Mouse (Mus musculus): ENCODE measurements around the gene Nosip. TPM values are rescaled to one million over a fixed set of nuclear protein-coding genes. Genes with fewer than 3 reads are reported as not detected.

The Nosip gene
- total and polyA plus RNA-seq, 2 experiments: 22.8 to 35.8 TPM

DNA sequence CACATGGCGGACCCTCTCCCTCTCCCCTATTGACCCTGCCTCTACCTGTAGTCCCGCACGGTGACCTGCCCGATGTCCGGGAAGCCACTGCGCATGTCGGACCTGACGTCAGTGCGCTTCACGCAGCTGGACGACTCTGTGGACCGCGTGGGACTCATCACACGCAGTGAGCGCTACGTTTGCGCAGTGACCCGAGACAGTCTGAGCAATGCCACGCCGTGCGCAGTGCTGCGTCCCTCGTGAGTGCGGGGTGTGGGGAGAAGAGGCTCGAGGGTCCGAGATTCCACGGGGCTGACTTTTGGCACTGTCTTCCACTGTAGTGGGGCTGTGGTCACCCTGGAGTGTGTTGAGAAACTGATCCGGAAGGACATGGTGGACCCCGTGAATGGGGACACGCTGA lies 14.3 kb downstream of the Nosip start:
- H3K4me1 ChIP-seq (ENCODE audit: control insufficient read depth, insufficient read depth, low read length): peaks cover 16% of the 10 kb centered on the region
- TF ChIP-seq CTCF (IDR thresholded peaks at IDR 0.05; ENCODE audit: low read depth, low read length): no peak
- TF ChIP-seq POLR2A (IDR thresholded peaks at IDR 0.05; ENCODE audit: extremely low read depth, insufficient read depth, low read length): no peak
- H3K27me3 ChIP-seq (ENCODE audit: control insufficient read depth, insufficient read depth, low read length): no peaks in the 10 kb centered on the region
- no peak overlapping the region for H3K9ac ChIP-seq (ENCODE audit: low read depth, low read length)
- H3K27ac ChIP-seq (replicated peaks; ENCODE audit: insufficient read depth, low read depth, low read length): no peak overlapping the region
- H3K79me2 ChIP-seq (ENCODE audit: control insufficient read depth, insufficient read depth, low read length): peaks cover 10% of the 10 kb centered on the region; the same call in 1 of the 2 replicates
- H3K4me3 ChIP-seq (ENCODE audit: insufficient read depth, low read depth, low read length): no peak overlapping the region; the same call in 1 of the 2 replicates
- WGBS: 94% methylated on average over 30 of the region's 30 CpGs
- DNase-seq (ENCODE audit: extremely low read depth, low read depth, low spot score): no peak
- H3K36me3 ChIP-seq (ENCODE audit: control insufficient read depth, insufficient read depth, low read length): no peaks in the 10 kb centered on the region

DNA sequence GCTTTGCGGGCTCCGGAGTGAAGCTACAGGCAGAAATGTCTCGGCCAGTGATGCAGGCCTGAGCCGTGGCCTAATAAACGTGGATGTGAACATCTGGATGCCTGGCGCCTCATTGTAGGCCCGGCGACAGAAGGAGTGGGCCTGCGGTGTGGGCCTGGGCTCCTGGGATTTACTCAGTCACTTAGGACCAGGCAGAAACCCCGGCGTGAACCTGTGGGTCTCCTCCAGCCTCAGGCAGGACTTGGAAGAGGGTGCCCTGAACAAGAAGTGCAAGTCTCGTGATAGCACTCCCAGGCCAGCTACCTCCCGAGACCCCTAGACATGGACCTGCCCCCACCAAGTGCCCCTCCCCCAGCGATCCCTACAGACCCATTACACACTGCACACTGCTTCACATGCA lies 15.1 kb downstream of the Nosip start:
- Histone ChIP-seq H3K27me3 (ENCODE audit: control insufficient read depth, insufficient read depth, low read length) (no peaks in the 10 kb centered on the region), H3K4me1 (ENCODE audit: control insufficient read depth, insufficient read depth, low read length) (peaks cover 14% of the 10 kb centered on the region), H3K36me3 (ENCODE audit: control insufficient read depth, insufficient read depth, low read length) (no peaks in the 10 kb centered on the region), H3K9ac (ENCODE audit: low read depth, low read length) (no peak overlapping the region), H3K4me3 (ENCODE audit: insufficient read depth, low read depth, low read length) (no peak overlapping the region), H3K79me2 (ENCODE audit: control insufficient read depth, insufficient read depth, low read length) (peaks cover 10% of the 10 kb centered on the region; the same call in 1 of the 2 replicates), H3K27ac (replicated peaks; ENCODE audit: insufficient read depth, low read depth, low read length) (no peak overlapping the region)
- DNase-seq (ENCODE audit: extremely low read depth, low read depth, low spot score): no peak
- TF ChIP-seq POLR2A (IDR thresholded peaks at IDR 0.05; ENCODE audit: extremely low read depth, insufficient read depth, low read length) (no peak), CTCF (IDR thresholded peaks at IDR 0.05; ENCODE audit: low read depth, low read length) (no peak)
- WGBS: 91% methylated on average over 14 of the region's 14 CpGs

DNA sequence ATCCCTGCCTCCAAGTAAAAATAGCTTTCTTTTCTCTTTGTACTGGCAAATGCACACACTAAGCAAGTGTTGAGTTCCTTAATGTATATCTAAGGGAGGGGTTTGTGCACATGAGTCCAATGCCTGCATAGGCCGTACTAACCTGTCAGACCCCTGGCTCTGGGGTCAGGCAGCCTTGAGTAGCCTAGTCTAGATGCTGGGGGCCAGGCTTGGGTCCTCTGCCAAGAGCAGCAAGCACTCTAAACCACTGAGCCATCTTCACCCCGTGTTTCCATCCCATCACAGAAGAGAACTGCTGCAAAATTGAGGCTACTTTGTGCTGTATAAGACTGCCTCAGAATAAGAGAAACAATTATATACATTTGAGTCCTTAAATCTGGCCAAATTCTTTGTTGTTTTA lies 15.6 kb downstream of the Nosip start:
- Histone ChIP-seq H3K4me3 (ENCODE audit: insufficient read depth, low read depth, low read length) (no peak overlapping the region), H3K79me2 (ENCODE audit: control insufficient read depth, insufficient read depth, low read length) (peaks cover 10% of the 10 kb centered on the region; the same call in 1 of the 2 replicates), H3K4me1 (ENCODE audit: control insufficient read depth, insufficient read depth, low read length) (peaks cover 12% of the 10 kb centered on the region), H3K27me3 (ENCODE audit: control insufficient read depth, insufficient read depth, low read length) (no peaks in the 10 kb centered on the region), H3K36me3 (ENCODE audit: control insufficient read depth, insufficient read depth, low read length) (no peaks in the 10 kb centered on the region), H3K27ac (replicated peaks; ENCODE audit: insufficient read depth, low read depth, low read length) (no peak overlapping the region), H3K9ac (ENCODE audit: low read depth, low read length) (no peak overlapping the region)
- TF ChIP-seq CTCF (IDR thresholded peaks at IDR 0.05; ENCODE audit: low read depth, low read length): no peak
- no peak for TF ChIP-seq POLR2A (IDR thresholded peaks at IDR 0.05; ENCODE audit: extremely low read depth, insufficient read depth, low read length)
- no peak for DNase-seq (ENCODE audit: extremely low read depth, low read depth, low spot score)
- 90% methylated on average over 2 of the region's 2 CpGs for WGBS

DNA sequence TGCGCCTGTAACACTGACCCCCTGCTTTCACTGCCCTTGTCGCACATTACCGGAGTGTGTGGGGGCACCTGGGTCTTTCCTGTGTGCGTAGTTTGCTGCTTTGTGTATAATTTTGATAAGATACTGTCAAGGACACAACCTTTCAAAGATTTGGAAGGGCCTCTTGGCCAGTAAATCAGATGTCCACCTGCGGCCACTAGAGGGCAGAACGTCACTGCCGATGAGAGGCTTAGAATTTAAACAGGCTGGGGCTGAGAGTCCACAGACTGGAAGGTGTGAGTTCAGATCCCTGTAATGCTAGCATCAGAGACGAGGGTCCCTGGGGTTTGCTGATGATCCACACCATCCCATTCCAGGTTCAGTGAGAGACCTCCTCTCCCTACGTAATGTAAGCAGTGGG lies 16.3 kb downstream of the Nosip start:
- 23% methylated on average over 9 of the region's 9 CpGs for WGBS
- Histone ChIP-seq H3K9ac (ENCODE audit: low read depth, low read length) (no peak overlapping the region), H3K27ac (replicated peaks; ENCODE audit: insufficient read depth, low read depth, low read length) (no peak overlapping the region), H3K4me3 (ENCODE audit: insufficient read depth, low read depth, low read length) (no peak overlapping the region), H3K36me3 (ENCODE audit: control insufficient read depth, insufficient read depth, low read length) (no peaks in the 10 kb centered on the region), H3K79me2 (ENCODE audit: control insufficient read depth, insufficient read depth, low read length) (0 out of 2 replicates have a peak, but pooled peaks cover 5% of the 10 kb centered on the region), H3K4me1 (ENCODE audit: control insufficient read depth, insufficient read depth, low read length) (peaks cover 7% of the 10 kb centered on the region; the same call in 1 of the 2 replicates), H3K27me3 (ENCODE audit: control insufficient read depth, insufficient read depth, low read length) (no peaks in the 10 kb centered on the region)
- TF ChIP-seq POLR2A (IDR thresholded peaks at IDR 0.05; ENCODE audit: extremely low read depth, insufficient read depth, low read length) (no peak), CTCF (IDR thresholded peaks at IDR 0.05; ENCODE audit: low read depth, low read length) (peak; percentile 81)
- peak; percentile 62 for DNase-seq (ENCODE audit: extremely low read depth, low read depth, low spot score)

DNA sequence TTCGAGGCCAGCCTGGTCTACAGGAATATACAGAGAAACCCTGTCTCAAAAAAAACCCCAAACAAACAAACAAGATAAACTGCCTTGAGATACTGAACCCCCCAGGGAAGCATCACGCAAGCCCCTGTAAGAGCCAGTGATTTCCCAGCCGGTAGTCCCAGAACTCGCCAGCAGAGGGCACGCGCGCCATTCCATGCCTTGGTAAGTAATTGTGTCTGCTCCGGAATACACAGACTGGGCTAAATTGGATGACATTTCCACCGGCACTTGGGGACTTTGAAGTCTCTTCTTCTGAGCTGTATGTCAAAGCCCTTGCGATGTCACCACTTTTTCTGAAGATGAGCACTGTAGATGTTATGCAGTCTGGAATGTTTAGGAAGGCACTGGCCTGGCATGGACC lies 17.6 kb downstream of the Nosip start:
- TF ChIP-seq CTCF (IDR thresholded peaks at IDR 0.05; ENCODE audit: low read depth, low read length): peak; percentile 93
- TF ChIP-seq POLR2A (IDR thresholded peaks at IDR 0.05; ENCODE audit: extremely low read depth, insufficient read depth, low read length): no peak
- Histone ChIP-seq H3K36me3 (ENCODE audit: control insufficient read depth, insufficient read depth, low read length) (no peaks in the 10 kb centered on the region), H3K27ac (replicated peaks; ENCODE audit: insufficient read depth, low read depth, low read length) (no peak overlapping the region), H3K4me3 (ENCODE audit: insufficient read depth, low read depth, low read length) (no peak overlapping the region), H3K79me2 (ENCODE audit: control insufficient read depth, insufficient read depth, low read length) (no peaks in the 10 kb centered on the region), H3K27me3 (ENCODE audit: control insufficient read depth, insufficient read depth, low read length) (no peaks in the 10 kb centered on the region), H3K4me1 (ENCODE audit: control insufficient read depth, insufficient read depth, low read length) (peaks cover 7% of the 10 kb centered on the region; the same call in 1 of the 2 replicates), H3K9ac (ENCODE audit: low read depth, low read length) (no peak overlapping the region)
- WGBS: 1% methylated on average over 10 of the region's 10 CpGs
- peak; percentile 62 for DNase-seq (ENCODE audit: extremely low read depth, low read depth, low spot score)

DNA sequence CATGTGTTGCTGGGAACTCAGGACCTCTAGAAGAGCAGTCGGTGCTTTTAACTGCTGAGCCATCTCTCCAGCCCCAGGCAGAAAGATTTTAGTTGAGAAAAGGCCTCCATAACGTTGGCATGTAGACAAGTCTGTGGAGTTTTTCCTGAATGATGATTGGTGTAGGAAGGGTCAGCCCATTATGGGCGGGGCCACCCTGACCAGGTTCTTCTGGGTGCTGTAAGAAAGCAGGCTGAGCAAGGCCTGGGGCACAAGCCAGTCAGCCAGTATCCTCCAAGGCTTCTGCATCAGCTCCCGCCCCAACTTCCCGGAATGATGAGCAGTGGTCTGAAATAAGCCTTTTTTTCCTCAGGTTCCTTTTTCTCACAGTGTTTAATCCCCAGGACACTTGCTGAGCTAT lies 18.8 kb downstream of the Nosip start:
- no peaks in the 10 kb centered on the region for H3K4me1 ChIP-seq (ENCODE audit: control insufficient read depth, insufficient read depth, low read length)
- H3K79me2 ChIP-seq (ENCODE audit: control insufficient read depth, insufficient read depth, low read length): no peaks in the 10 kb centered on the region
- no peak overlapping the region for H3K4me3 ChIP-seq (ENCODE audit: insufficient read depth, low read depth, low read length)
- H3K27ac ChIP-seq (replicated peaks; ENCODE audit: insufficient read depth, low read depth, low read length): no peak overlapping the region
- DNase-seq (ENCODE audit: extremely low read depth, low read depth, low spot score): no peak
- no peaks in the 10 kb centered on the region for H3K27me3 ChIP-seq (ENCODE audit: control insufficient read depth, insufficient read depth, low read length)
- no peak for TF ChIP-seq POLR2A (IDR thresholded peaks at IDR 0.05; ENCODE audit: extremely low read depth, insufficient read depth, low read length)
- no peak for TF ChIP-seq CTCF (IDR thresholded peaks at IDR 0.05; ENCODE audit: low read depth, low read length)
- 64% methylated on average over 5 of the region's 5 CpGs for WGBS
- H3K36me3 ChIP-seq (ENCODE audit: control insufficient read depth, insufficient read depth, low read length): no peaks in the 10 kb centered on the region
- no peak overlapping the region for H3K9ac ChIP-seq (ENCODE audit: low read depth, low read length)
